Mouse (Mus musculus) neural tube, embryonic 14.5 days (tissue): ENCODE data around the gene Hpse. TPM values are rescaled to one million over a fixed set of nuclear protein-coding genes. Genes with fewer than 3 reads are reported as not detected.

ENCODE experiments used
- ATAC-seq: fragments of 200-750 bp; cut with Nextera tagmentation; 2 replicates; pipeline ENCODE4 v1.8.0; 2017; ENCODE audit warnings: low read depth, mild to moderate bottlenecking, moderate TSS enrichment, moderate library complexity
- H3K27ac ChIP-seq: fragments of 300-500 bp; sonication (generic); 2 replicates; pipeline ENCODE4 v1.5.1; 2014; ENCODE audit warnings: low read depth, mild to moderate bottlenecking, control low read depth, low read length, moderate library complexity, mixed read lengths
- H3K27me3 ChIP-seq: fragments of 300-500 bp; sonication (generic); 2 replicates; pipeline ENCODE4 v1.6.1; 2014; ENCODE audit warnings: low read length; ENCODE audit not compliant: control insufficient read depth, insufficient read depth
- H3K36me3 ChIP-seq: fragments of 300-500 bp; sonication (generic); 2 replicates; pipeline ENCODE4 v1.6.1; 2014; ENCODE audit warnings: low read length, mixed read lengths; ENCODE audit not compliant: control insufficient read depth, insufficient read depth
- H3K4me1 ChIP-seq: fragments of 300-500 bp; sonication (generic); 2 replicates; pipeline ENCODE4 v1.6.1; 2014; ENCODE audit warnings: low read length; ENCODE audit not compliant: control insufficient read depth, insufficient read depth
- H3K4me2 ChIP-seq: fragments of 300-500 bp; sonication (generic); 2 replicates; pipeline ENCODE4 v1.6.1; 2014; ENCODE audit warnings: mild to moderate bottlenecking, low read depth, low read length, control low read depth
- H3K4me3 ChIP-seq: fragments of 300-500 bp; sonication (generic); 2 replicates; pipeline ENCODE4 v1.5.1; 2014; ENCODE audit warnings: low read depth, low read length, control low read depth, mixed read lengths
- H3K9ac ChIP-seq: fragments of 300-500 bp; sonication (generic); replicated peaks from 2 replicates; pipeline ENCODE4 v1.6.1; 2014; ENCODE audit warnings: low read depth, mild to moderate bottlenecking, control low read depth, low read length, mixed read lengths
- H3K9me3 ChIP-seq: fragments of 300-500 bp; sonication (generic); 2 replicates; pipeline ENCODE4 v1.6.1; 2016; ENCODE audit warnings: low read length; ENCODE audit not compliant: control insufficient read depth
- WGBS: fragments of 180-500 bp; shearing (Covaris S2); extraction: QIAGEN DNeasy Blood & Tissue Kit; methylation state at CpG from one replicate; pipeline ENCODE4 v1.1.7; 2014; 5-methylcytosine and 5-hydroxymethylcytosine counted together
- polyA plus RNA-seq: library from polyadenylated mRNA; unstranded; fragments of >200 nt; fragmentation: Nextera tagmentation; extraction: Ambion mirVana; gene quantifications from 2 replicates; pipeline ENCODE4 v1.2.1, GENCODE M21; 2014

Hpse gene
- polyA plus RNA-seq, 1 experiment from 2014 or later = 0.31 TPM

- Histone ChIP-seq H3K9ac (no peak overlapping the region), H3K4me1 (no peaks in the 10 kb centered on the region), H3K4me2 (no peak overlapping the region), H3K36me3 (no peaks in the 10 kb centered on the region), H3K4me3 (no peak overlapping the region), H3K9me3 (no peaks in the 10 kb centered on the region), H3K27me3 (no peaks in the 10 kb centered on the region), H3K27ac (no peak overlapping the region)
- 89% methylated on average over 8 of the region's 8 CpGs for WGBS
- no peak for ATAC-seq
Measured at GRCm38 (mm10) chr5:100736919-100737318, 17.4 kb upstream of the Hpse start.

GRCm38 (mm10) chr5:100734535-100734934 is 15.0 kb upstream of the Hpse start:
- no peak overlapping the region for H3K4me3 ChIP-seq
- H3K27ac ChIP-seq = no peak overlapping the region
- H3K36me3 ChIP-seq = no peaks in the 10 kb centered on the region
- H3K4me1 ChIP-seq = no peaks in the 10 kb centered on the region
- H3K9ac ChIP-seq = no peak overlapping the region
- H3K4me2 ChIP-seq = no peak overlapping the region
- no peaks in the 10 kb centered on the region for H3K27me3 ChIP-seq
- H3K9me3 ChIP-seq = no peaks in the 10 kb centered on the region
- no peak for ATAC-seq
- 86% methylated on average over 4 of the region's 4 CpGs for WGBS

GRCm38 (mm10) chr5:100728757-100729156 is 9.2 kb upstream of the Hpse start:
- H3K27ac ChIP-seq = no peak overlapping the region
- H3K36me3 ChIP-seq = no peaks in the 10 kb centered on the region
- no peak overlapping the region for H3K4me3 ChIP-seq
- 93% methylated on average over 13 of the region's 13 CpGs for WGBS
- ATAC-seq = no peak
- no peak overlapping the region for H3K4me2 ChIP-seq
- H3K9ac ChIP-seq = no peak overlapping the region
- no peaks in the 10 kb centered on the region for H3K9me3 ChIP-seq
- H3K27me3 ChIP-seq = no peaks in the 10 kb centered on the region
- no peaks in the 10 kb centered on the region for H3K4me1 ChIP-seq

GRCm38 (mm10) chr5:100726001-100726400 is 6.5 kb upstream of the Hpse start:
- ATAC-seq = no peak
- H3K36me3 ChIP-seq = no peaks in the 10 kb centered on the region
- H3K27me3 ChIP-seq = no peaks in the 10 kb centered on the region
- WGBS = 86% methylated on average over 4 of the region's 4 CpGs
- H3K4me1 ChIP-seq = no peaks in the 10 kb centered on the region
- H3K4me2 ChIP-seq = no peak overlapping the region
- H3K9ac ChIP-seq = no peak overlapping the region
- no peak overlapping the region for H3K27ac ChIP-seq
- no peaks in the 10 kb centered on the region for H3K9me3 ChIP-seq
- no peak overlapping the region for H3K4me3 ChIP-seq

GRCm38 (mm10) chr5:100716762-100717161 is 2.8 kb downstream of the Hpse start:
- H3K4me3 ChIP-seq = no peak overlapping the region
- H3K36me3 ChIP-seq = no peaks in the 10 kb centered on the region
- peaks cover 8% of the 10 kb centered on the region; the same call in 1 of the 2 replicates for H3K4me1 ChIP-seq
- no peak overlapping the region for H3K9ac ChIP-seq
- no peak overlapping the region for H3K4me2 ChIP-seq
- H3K27ac ChIP-seq = no peak overlapping the region
- 94% methylated on average over 15 of the region's 15 CpGs for WGBS
- no peak for ATAC-seq
- H3K27me3 ChIP-seq = peaks cover 3% of the 10 kb centered on the region; the same call in 1 of the 2 replicates
- H3K9me3 ChIP-seq = no peaks in the 10 kb centered on the region

GRCm38 (mm10) chr5:100711219-100711618 is 8.3 kb downstream of the Hpse start:
- Histone ChIP-seq H3K4me1 (no peaks in the 10 kb centered on the region), H3K4me2 (no peak overlapping the region), H3K9ac (no peak overlapping the region), H3K36me3 (no peaks in the 10 kb centered on the region), H3K27me3 (no peaks in the 10 kb centered on the region), H3K9me3 (no peaks in the 10 kb centered on the region), H3K4me3 (no peak overlapping the region), H3K27ac (no peak overlapping the region)
- 93% methylated on average over 6 of the region's 6 CpGs for WGBS
- ATAC-seq = no peak

GRCm38 (mm10) chr5:100710012-100710411 is 9.5 kb downstream of the Hpse start:
- no peaks in the 10 kb centered on the region for H3K27me3 ChIP-seq
- no peak overlapping the region for H3K4me2 ChIP-seq
- H3K4me3 ChIP-seq = no peak overlapping the region
- no peak overlapping the region for H3K27ac ChIP-seq
- H3K4me1 ChIP-seq = no peaks in the 10 kb centered on the region
- no peak for ATAC-seq
- H3K9me3 ChIP-seq = no peaks in the 10 kb centered on the region
- WGBS = 81% methylated on average over 2 of the region's 2 CpGs
- H3K9ac ChIP-seq = no peak overlapping the region
- no peaks in the 10 kb centered on the region for H3K36me3 ChIP-seq

GRCm38 (mm10) chr5:100709035-100709434 is 10.5 kb downstream of the Hpse start:
- H3K4me2 ChIP-seq = no peak overlapping the region
- no peak overlapping the region for H3K27ac ChIP-seq
- no peaks in the 10 kb centered on the region for H3K9me3 ChIP-seq
- ATAC-seq = no peak
- no peak overlapping the region for H3K4me3 ChIP-seq
- no peak overlapping the region for H3K9ac ChIP-seq
- H3K36me3 ChIP-seq = no peaks in the 10 kb centered on the region
- no peaks in the 10 kb centered on the region for H3K27me3 ChIP-seq
- 92% methylated on average over 6 of the region's 6 CpGs for WGBS
- no peaks in the 10 kb centered on the region for H3K4me1 ChIP-seq

GRCm38 (mm10) chr5:100706675-100707074 is 12.8 kb downstream of the Hpse start:
- no peak overlapping the region for H3K27ac ChIP-seq
- no peaks in the 10 kb centered on the region for H3K36me3 ChIP-seq
- ATAC-seq = no peak
- no peaks in the 10 kb centered on the region for H3K9me3 ChIP-seq
- 34% methylated on average over 8 of the region's 8 CpGs for WGBS
- H3K27me3 ChIP-seq = no peaks in the 10 kb centered on the region
- H3K4me3 ChIP-seq = no peak overlapping the region
- no peaks in the 10 kb centered on the region for H3K4me1 ChIP-seq
- no peak overlapping the region for H3K9ac ChIP-seq
- H3K4me2 ChIP-seq = no peak overlapping the region

- no peak for ATAC-seq
- WGBS = 89% methylated on average over 2 of the region's 2 CpGs
- H3K27ac ChIP-seq = no peak overlapping the region
Measured at GRCm38 (mm10) chr5:100704272-100704671, 15.2 kb downstream of the Hpse start.

More at GRCm38 (mm10) chr5:100704272-100704671, 15.2 kb downstream of the Hpse start:
- Histone ChIP-seq H3K4me2 (no peak overlapping the region), H3K27me3 (no peaks in the 10 kb centered on the region), H3K36me3 (no peaks in the 10 kb centered on the region), H3K9ac (no peak overlapping the region), H3K4me3 (no peak overlapping the region), H3K9me3 (no peaks in the 10 kb centered on the region), H3K4me1 (no peaks in the 10 kb centered on the region)
